Comparison of ENCODE assay signal across 8 mouse cellular contexts in genomic region chr1:38787443-38787842, GRCm38 (mm10). TPM values are rescaled to one million over a fixed set of nuclear protein-coding genes. Genes with fewer than 3 reads are reported as not detected.
DNase-seq lines count a peak whose midpoint lies in the region; ATAC-seq lines count a peak whose summit lies in the region.

No protein-coding gene starts in this region.

- ATAC-seq in erythroid progenitor cell, adult 5-6 weeks (replicated peaks; ENCODE audit: low FRiP score, poor library complexity, severe bottlenecking) = 0 out of 2 replicates have a peak, but pooled peaks have one; percentile 44

- DNase-seq in right cerebral cortex, adult 18-20 months = peak; percentile 59
- DNase-seq in right cerebral cortex, postnatal 36 days (ENCODE audit: low spot score in 2 of 2) = no peak
- peak; percentile 83 for DNase-seq in brain, adult 2 months (ENCODE audit: low read depth, low spot score)
- DNase-seq in heart, postnatal 4 days = peak; percentile 67
- peak; percentile 75 for DNase-seq in layer of hippocampus, postnatal 10 days (ENCODE audit: low spot score in 2 of 2)
- peak; percentile 32 to 65 for DNase-seq in lung, postnatal 4 days
- peak; percentile 27 for DNase-seq in skeletal muscle tissue, adult 2 months (ENCODE audit: low read depth, low spot score)

RNA-seq across cellular contexts. Expression of gene Lonrf2, which starts 49.1 kb away (rescaled TPM):
- total RNA-seq in erythroid progenitor cell, adult 5-6 weeks (2015; ENCODE audit: low replicate concordance) = 1.1 TPM in 1 of 2 replicates, not detected in the other
- total RNA-seq in erythroid progenitor cell, adult 5-6 weeks (2017; ENCODE audit: low replicate concordance) = under 0.01 and 0.26 TPM in 2 replicates
- 1 to 10 TPM; 2.4 to 2.5 TPM for total RNA-seq in heart, postnatal 4 days (2021)
- total RNA-seq in layer of hippocampus, postnatal 10 days (2021) = 100 to 1,000 TPM; 122 TPM

Comparison
In these comparisons a context has a peak if more than half of its experiments do, and no peak if none do; other contexts are left out.
1. DNase-seq: peak in right cerebral cortex, adult 18-20 months (single experiment), brain, adult 2 months (single experiment), heart, postnatal 4 days (single experiment), layer of hippocampus, postnatal 10 days (2 of 2), lung, postnatal 4 days (2 of 2) and skeletal muscle tissue, adult 2 months (single experiment); none in right cerebral cortex, postnatal 36 days (0 of 2).
2. RNA of gene Lonrf2, which starts 49.1 kb away (total RNA-seq): 122 TPM in layer of hippocampus, postnatal 10 days; 2.4 to 2.5 TPM in heart, postnatal 4 days and under 0.01 to 1.1 TPM in erythroid progenitor cell, adult 5-6 weeks; every median in the first group is over 10 times any median in the second.